Mouse (Mus musculus): ENCODE results near the gene Olfr624.
"Not testable (repeated sequence)": the region's sequence is repeated elsewhere in the genome, so short reads cannot be mapped to it uniquely, and the experiment has no call there.

The Olfr624 gene

DNA sequence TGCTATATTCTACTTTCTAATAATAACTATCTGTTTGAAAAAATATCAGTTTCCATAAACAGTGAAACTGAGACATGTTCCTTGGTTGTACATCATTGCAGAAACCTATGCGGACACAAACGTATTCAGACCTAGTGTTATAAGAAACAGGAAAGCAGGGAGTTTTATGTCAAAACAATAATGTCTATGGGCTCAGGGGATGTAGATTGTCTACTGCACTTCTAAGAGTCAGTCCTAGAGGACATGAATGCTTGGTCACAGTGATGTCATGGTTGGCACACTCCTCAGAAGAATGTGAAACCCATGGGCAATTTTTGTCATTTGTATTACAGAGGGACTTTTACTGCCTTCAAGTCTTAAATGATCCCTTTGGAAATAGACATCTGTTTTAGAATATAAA lies at the start of gene Olfr624:
Gene Olfr624, minus strand, starts transcription at position 101 of the 400 bp plus-strand sequence.
- DNase-seq = no peak

GRCm38 (mm10) chr7:103716398-103716797 lies 45.4 kb upstream of the Olfr624 start:
- not testable (repeated sequence) for DNase-seq

- no peak for DNase-seq
These were observed 43.4 kb upstream of the Olfr624 start, which contains the start of gene Olfr243 for GRCm38 (mm10) chr7:103714371-103714770. TSS of gene Olfr243 (plus strand) at chr7:103714671.

GRCm38 (mm10) chr7:103712024-103712423 lies 41.0 kb upstream of the Olfr624 start:
- no peak for DNase-seq

DNA sequence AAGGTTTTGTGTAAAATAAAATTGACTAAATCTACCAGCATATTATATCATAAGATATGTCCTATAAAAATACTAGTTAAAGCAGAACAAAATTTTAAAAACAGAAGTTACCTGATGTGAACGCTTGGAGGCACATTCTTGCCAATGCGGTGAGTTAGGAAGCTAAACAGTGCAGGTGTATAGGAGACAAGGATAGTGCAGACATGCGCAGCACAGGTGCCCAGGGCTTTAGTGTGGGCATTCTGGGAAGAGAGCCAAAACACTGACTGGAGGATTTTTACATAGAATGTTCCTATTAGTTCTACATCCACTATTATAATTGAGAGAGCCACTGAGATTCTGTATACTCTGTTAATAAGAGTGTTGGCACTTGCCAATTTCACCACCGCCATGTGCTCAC lies 28.5 kb upstream of the Olfr624 start:
- DNase-seq = no peak

DNA sequence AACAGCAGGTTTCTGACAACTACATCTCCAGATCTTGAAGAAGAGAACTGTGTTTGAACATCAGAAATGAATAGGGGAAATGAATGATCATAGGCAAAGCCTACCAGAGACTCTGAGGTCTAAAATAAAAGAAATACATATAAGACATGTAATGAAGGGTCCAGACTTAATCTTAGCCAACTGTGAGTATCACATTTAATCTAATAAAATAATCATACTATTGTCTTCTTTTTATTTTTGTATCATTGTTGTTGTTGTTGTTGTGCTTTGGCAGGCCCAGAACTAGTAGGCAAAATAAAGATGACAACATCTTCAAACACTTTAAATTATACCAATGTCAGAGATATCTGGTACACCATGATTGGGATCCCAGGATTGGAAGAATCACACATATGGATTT lies 11.4 kb upstream of the Olfr624 start, which contains the start of gene Olfr625-ps1:
Gene Olfr625-ps1, plus strand, starts transcription at position 301 of the 400 bp plus-strand sequence.
- DNase-seq = no peak

- DNase-seq = no peak
These were observed 7.4 kb downstream of the Olfr624 start, which contains the start of gene Olfr623 for GRCm38 (mm10) chr7:103663598-103663997. TSS of gene Olfr623 (minus strand) at chr7:103663698.

GRCm38 (mm10) chr7:103644070-103644469 lies 26.9 kb downstream of the Olfr624 start:
- DNase-seq = no peak

DNA sequence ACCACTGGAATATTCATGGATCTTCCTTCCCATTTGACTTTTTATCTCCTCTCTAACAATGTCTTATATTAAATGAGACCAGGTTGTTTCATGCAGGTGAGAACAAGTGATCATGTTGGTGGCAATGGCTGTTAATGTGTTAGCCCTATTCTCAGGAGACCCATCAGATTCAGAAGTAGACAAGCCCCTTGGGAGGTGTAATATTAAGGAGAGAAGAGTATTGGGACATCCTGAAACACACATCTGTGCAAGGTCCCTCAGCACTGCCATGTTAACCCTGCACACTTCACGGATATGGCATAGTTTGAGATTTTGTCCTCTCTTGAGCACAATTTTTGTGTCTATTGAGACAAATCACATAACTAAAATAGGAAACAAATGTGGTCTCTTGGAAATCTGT lies 28.4 kb downstream of the Olfr624 start, which contains the start of gene Olfr622:
Gene Olfr622, minus strand, starts transcription at position 101 of the 400 bp plus-strand sequence.
- DNase-seq = no peak

- no peak for DNase-seq
These were observed 34.2 kb downstream of the Olfr624 start for GRCm38 (mm10) chr7:103636795-103637194.
